Comparison of ENCODE assay signal across 8 mouse cellular contexts in genomic region chr4:141853437-141853836, GRCm38 (mm10). TPM values are rescaled to one million over a fixed set of nuclear protein-coding genes. Genes with fewer than 3 reads are reported as not detected.
DNase-seq lines count a peak whose midpoint lies in the region; ATAC-seq lines count a peak whose summit lies in the region.

No protein-coding gene starts in this region.

- intact Hi-C loops in heart, postnatal 10 days (cut with DNase I) = loop anchor here (1.0 to 2.0 kb wide), 2 partner anchors 43 to 233 kb away; no protein-coding TSS in a partner anchor
- intact Hi-C loops in heart, postnatal 25 days (cut with DNase I) = loop anchor here (2.0 kb wide), 2 partner anchors 43 to 235 kb away; partner anchors contain the start of gene Tmem82

- ATAC-seq in inflammation-experienced regulatory T-cells, adult 6 months = no peak

- peak; percentile 53 to 80 for DNase-seq in heart, postnatal 10 days
- no peak for DNase-seq in heart, postnatal 25 days (ENCODE audit: low spot score)
- DNase-seq in right cerebral cortex, postnatal 10 days (ENCODE audit: low spot score in 2 of 2) = peak; percentile 56 to 82
- no peak for DNase-seq in right cerebral cortex, adult 18-20 months
- peak; percentile 32 for DNase-seq in adipocyte (ENCODE audit: low spot score)
- peak; percentile 44 for DNase-seq in forelimb bud, embryonic 11.5 days (ENCODE audit: low read depth, low spot score)
- peak; percentile 77 for DNase-seq in naive thymus-derived CD4-positive, alpha-beta T cell, adult 2 months (ENCODE audit: low read depth)

RNA-seq across cellular contexts. Expression of gene Ctrc, which starts 7.3 kb away (rescaled TPM):
- not detected for total RNA-seq in heart, postnatal 10 days (2021)
- not detected for total RNA-seq in heart, postnatal 25 days (2021)
- not detected for polyA plus RNA-seq in inflammation-experienced regulatory T-cells, adult 6 months (2017; shearing (Covaris generic))

RNA-seq across cellular contexts. Expression of gene Efhd2, which starts 21.3 kb away (rescaled TPM):
- 10 to 100 TPM; 30.4 to 36.7 TPM for total RNA-seq in heart, postnatal 10 days (2021)
- total RNA-seq in heart, postnatal 25 days (2021) = 10 to 100 TPM; 16.4 to 21.6 TPM
- polyA plus RNA-seq in inflammation-experienced regulatory T-cells, adult 6 months (2017; shearing (Covaris generic)) = 10 to 100 TPM; 26.9 to 64.6 (median 28.4) TPM

RNA-seq across cellular contexts. Expression of gene Cela2a, which starts 27.5 kb away (rescaled TPM):
- total RNA-seq in heart, postnatal 10 days (2021) = under 1 TPM in 1 of 2 experiments, not detected in 1; 0.87 TPM
- not detected for total RNA-seq in heart, postnatal 25 days (2021)
- not detected for polyA plus RNA-seq in inflammation-experienced regulatory T-cells, adult 6 months (2017; shearing (Covaris generic))

Comparison
In these comparisons a context has a peak if more than half of its experiments do, and no peak if none do; other contexts are left out.
1. DNase-seq: peak in heart, postnatal 10 days (2 of 2), right cerebral cortex, postnatal 10 days (2 of 2), adipocyte (single experiment), forelimb bud, embryonic 11.5 days (single experiment) and naive thymus-derived CD4-positive, alpha-beta T cell, adult 2 months (single experiment); none in heart, postnatal 25 days (single experiment) and right cerebral cortex, adult 18-20 months (single experiment).